Mouse (Mus musculus): ENCODE measurements around the gene Kif7. TPM values are rescaled to one million over a fixed set of nuclear protein-coding genes. Genes with fewer than 3 reads are reported as not detected.

Gene Kif7
- polyA plus RNA-seq, 1 experiment from 2014 or later = 2.4 TPM

GRCm38 (mm10) chr7:79659578-79660290, 55.8 kb downstream of the Kif7 start, which contains the start of gene Ticrr:
Ticrr (plus strand) TSS chr7:79660196.
- peaks cover 4% of the 10 kb centered on the region; the same call in 1 of the 2 replicates for H3K36me3 ChIP-seq
- no peaks in the 10 kb centered on the region for H3K9me3 ChIP-seq
- no peak within 1 kb of the TSS; the same call in 1 of the 2 replicates for H3K27ac ChIP-seq (replicated peaks)
- peak; percentile 100 for ATAC-seq (ENCODE audit: extremely low read depth, insufficient number of reproducible peaks, low FRiP score, low TSS enrichment)
- peak within 1 kb of the TSS; percentile 89 for H3K9ac ChIP-seq
- peak within 1 kb of the TSS; percentile 97 for H3K4me2 ChIP-seq
- peaks cover 33% of the 10 kb centered on the region for H3K4me1 ChIP-seq
- peak within 1 kb of the TSS; percentile 98 for H3K4me3 ChIP-seq
- H3K27me3 ChIP-seq (replicated peaks) = 0 out of 2 replicates have a peak, but pooled peaks cover 4% of the 10 kb centered on the region
- under 1% methylated on average over 39 of the region's 39 CpGs for WGBS

- no peaks in the 10 kb centered on the region for H3K36me3 ChIP-seq
- H3K9ac ChIP-seq = no peak overlapping the region
- no peak overlapping the region for H3K4me2 ChIP-seq
- H3K4me3 ChIP-seq = no peak overlapping the region
- H3K27ac ChIP-seq (replicated peaks) = no peak overlapping the region
- no peaks in the 10 kb centered on the region for H3K9me3 ChIP-seq
- ATAC-seq (ENCODE audit: extremely low read depth, insufficient number of reproducible peaks, low FRiP score, low TSS enrichment) = no peak
- 0 out of 2 replicates have a peak, but pooled peaks cover 4% of the 10 kb centered on the region for H3K27me3 ChIP-seq (replicated peaks)
- peaks cover 6% of the 10 kb centered on the region for H3K4me1 ChIP-seq
- WGBS = 65% methylated on average over 1 of the region's 1 CpGs
Measured at GRCm38 (mm10) chr7:79654586-79654985, 60.9 kb downstream of the Kif7 start.

DNA sequence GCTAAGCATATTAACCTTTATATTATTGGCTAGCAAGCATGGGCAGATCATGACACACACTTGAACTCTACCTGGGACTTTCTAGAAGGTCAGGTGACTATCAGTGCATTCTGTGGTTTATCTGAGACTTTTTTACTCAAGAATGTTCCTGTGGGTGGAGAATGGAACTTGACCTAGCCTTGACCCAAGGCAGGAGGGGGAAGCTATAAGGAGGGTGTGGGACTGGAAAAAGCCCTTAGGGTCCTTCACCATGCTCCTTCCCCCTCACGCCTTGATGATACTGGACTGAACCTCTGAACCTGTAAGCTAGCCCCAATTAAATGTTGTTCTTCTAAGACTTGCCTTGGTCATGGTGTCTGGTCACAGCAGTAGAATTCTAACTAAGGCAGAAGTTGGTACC, 61.3 kb downstream of the Kif7 start:
- 0 out of 2 replicates have a peak, but pooled peaks cover 4% of the 10 kb centered on the region for H3K27me3 ChIP-seq (replicated peaks)
- no peak overlapping the region for H3K4me3 ChIP-seq
- 68% methylated on average over 1 of the region's 1 CpGs for WGBS
- no peak overlapping the region for H3K27ac ChIP-seq (replicated peaks)
- no peaks in the 10 kb centered on the region for H3K36me3 ChIP-seq
- no peak overlapping the region for H3K4me2 ChIP-seq
- no peaks in the 10 kb centered on the region for H3K9me3 ChIP-seq
- H3K4me1 ChIP-seq = peaks cover 4% of the 10 kb centered on the region
- H3K9ac ChIP-seq = no peak overlapping the region
- ATAC-seq (ENCODE audit: extremely low read depth, insufficient number of reproducible peaks, low FRiP score, low TSS enrichment) = no peak

- whole genome bisulfite sequencing = 4% methylated on average over 3 of the region's 3 CpGs
- H3K36me3 ChIP-seq = no peaks in the 10 kb centered on the region
- no peak for ATAC-seq (ENCODE audit: extremely low read depth, insufficient number of reproducible peaks, low FRiP score, low TSS enrichment)
- H3K9ac ChIP-seq = no peak overlapping the region
- no peak overlapping the region for H3K4me2 ChIP-seq
- no peak overlapping the region for H3K27ac ChIP-seq (replicated peaks)
- H3K4me3 ChIP-seq = no peak overlapping the region
- H3K27me3 ChIP-seq (replicated peaks) = peaks cover 10% of the 10 kb centered on the region; the same call in 1 of the 2 replicates
- H3K4me1 ChIP-seq = no peaks in the 10 kb centered on the region
- H3K9me3 ChIP-seq = no peaks in the 10 kb centered on the region
Measured at GRCm38 (mm10) chr7:79649005-79649404, 66.5 kb downstream of the Kif7 start.

Other genes starting within 250 kb of the Kif7 start
- 24.4 and 27.1 TPM in 2 replicates for gene Polg, start 249.4 kb downstream of the Kif7 start, polyA plus RNA-seq (2015; fragmentation: Nextera tagmentation; extraction: Ambion mirVana)
- 0.25 TPM in 1 of 2 replicates, not detected in the other for gene Rhcg, start 98.1 kb downstream of the Kif7 start, polyA plus RNA-seq (2015; fragmentation: Nextera tagmentation; extraction: Ambion mirVana)
- gene Ticrr, start 55.5 kb downstream of the Kif7 start, polyA plus RNA-seq (2015; fragmentation: Nextera tagmentation; extraction: Ambion mirVana) = 5.2 and 5.9 TPM in 2 replicates
- gene Plin1, start 17.2 kb upstream of the Kif7 start, polyA plus RNA-seq (2015; fragmentation: Nextera tagmentation; extraction: Ambion mirVana) = not detected in 2 replicates
- 5.8 and 9.6 TPM in 2 replicates for gene Pex11a, start 27.4 kb upstream of the Kif7 start, polyA plus RNA-seq (2015; fragmentation: Nextera tagmentation; extraction: Ambion mirVana)
- 1.4 and 1.5 TPM in 2 replicates for gene Wdr93, start 27.4 kb upstream of the Kif7 start, polyA plus RNA-seq (2015; fragmentation: Nextera tagmentation; extraction: Ambion mirVana)
- gene Mesp1, start 78.1 kb upstream of the Kif7 start, polyA plus RNA-seq (2015; fragmentation: Nextera tagmentation; extraction: Ambion mirVana) = 0.15 TPM in 1 of 2 replicates, not detected in the other
- gene Mesp2, start 95.0 kb upstream of the Kif7 start, polyA plus RNA-seq (2015; fragmentation: Nextera tagmentation; extraction: Ambion mirVana) = 0.21 and 0.41 TPM in 2 replicates
- gene Anpep, start 145.3 kb upstream of the Kif7 start, polyA plus RNA-seq (2015; fragmentation: Nextera tagmentation; extraction: Ambion mirVana) = 7.3 and 7.9 TPM in 2 replicates
- 28.3 and 31.1 TPM in 2 replicates for gene Ap3s2, start 204.9 kb upstream of the Kif7 start, polyA plus RNA-seq (2015; fragmentation: Nextera tagmentation; extraction: Ambion mirVana)
- 27.8 and 28.5 TPM in 2 replicates for gene Arpin, start 219.6 kb upstream of the Kif7 start, polyA plus RNA-seq (2015; fragmentation: Nextera tagmentation; extraction: Ambion mirVana)